Mouse (Mus musculus): Measurements from ENCODE around the gene Mical3.

The Mical3 gene

GRCm38 (mm10) chr6:121051411-121051810 lies 79.4 kb downstream of the Mical3 start:
- no peak for DNase-seq

- peak; percentile 88 to 94 for DNase-seq
These were observed 82.1 kb downstream of the Mical3 start for GRCm38 (mm10) chr6:121048696-121049095.

- peak in 1 of 2 experiments; percentile 54 for DNase-seq
These were observed 85.3 kb downstream of the Mical3 start for GRCm38 (mm10) chr6:121045345-121046080.

DNA sequence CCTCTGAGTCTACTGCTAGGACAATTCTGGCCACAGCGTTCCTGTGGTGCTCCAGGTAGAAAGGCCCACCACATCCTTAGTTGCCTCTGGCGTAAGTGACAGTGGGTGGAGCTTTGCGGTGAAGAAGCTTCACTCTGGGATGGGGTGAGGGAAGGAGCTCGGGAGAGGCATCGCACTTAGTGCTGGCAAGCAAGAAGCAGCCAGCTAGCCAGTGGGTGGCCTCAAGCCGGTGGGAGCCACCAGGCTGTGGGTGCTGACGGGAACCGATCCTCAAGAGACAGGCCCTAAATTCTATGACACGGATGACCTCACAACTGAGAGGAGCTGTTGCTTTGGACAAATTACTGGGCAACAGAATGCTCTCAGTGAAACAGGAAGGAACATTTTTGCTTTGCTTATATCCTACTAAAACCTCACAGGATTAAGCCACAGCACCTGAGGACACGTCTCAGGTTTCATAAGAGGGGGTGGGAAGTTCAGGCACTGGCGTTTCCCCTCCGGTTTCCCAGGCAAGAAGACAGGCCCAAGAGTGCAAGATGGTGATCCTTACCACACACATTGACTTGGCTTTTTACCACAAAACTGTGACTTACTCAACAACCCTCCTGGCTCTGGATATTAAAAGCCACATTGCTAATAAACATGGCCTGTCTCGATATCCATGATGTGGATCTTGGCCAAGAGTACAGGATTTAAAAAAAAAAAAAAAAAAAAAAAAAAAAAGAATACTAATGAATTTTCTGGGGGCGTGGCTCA lies 87.2 kb downstream of the Mical3 start:
- DNase-seq = no peak

DNA sequence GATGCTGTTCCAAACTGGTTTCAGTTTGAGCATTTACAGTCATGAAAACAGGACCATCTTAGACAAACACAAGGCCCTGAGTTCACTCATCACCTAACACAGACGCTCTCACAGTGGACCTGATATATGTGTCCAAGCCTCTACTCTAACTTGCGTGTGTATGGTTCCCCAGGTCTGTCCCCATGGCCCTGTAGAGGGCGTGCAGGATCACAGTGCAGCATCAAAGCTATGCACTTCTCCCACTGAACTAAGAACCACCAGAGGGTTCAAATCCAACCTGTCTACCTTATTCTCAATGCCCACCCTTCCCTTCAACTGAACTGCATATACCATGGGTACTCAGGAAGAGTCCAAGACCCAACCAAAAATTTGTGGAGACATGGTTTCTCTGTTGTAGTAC lies 91.1 kb downstream of the Mical3 start:
- DNase-seq = no peak

- DNase-seq = no peak
These were observed 91.5 kb downstream of the Mical3 start for GRCm38 (mm10) chr6:121039286-121039685.

DNA sequence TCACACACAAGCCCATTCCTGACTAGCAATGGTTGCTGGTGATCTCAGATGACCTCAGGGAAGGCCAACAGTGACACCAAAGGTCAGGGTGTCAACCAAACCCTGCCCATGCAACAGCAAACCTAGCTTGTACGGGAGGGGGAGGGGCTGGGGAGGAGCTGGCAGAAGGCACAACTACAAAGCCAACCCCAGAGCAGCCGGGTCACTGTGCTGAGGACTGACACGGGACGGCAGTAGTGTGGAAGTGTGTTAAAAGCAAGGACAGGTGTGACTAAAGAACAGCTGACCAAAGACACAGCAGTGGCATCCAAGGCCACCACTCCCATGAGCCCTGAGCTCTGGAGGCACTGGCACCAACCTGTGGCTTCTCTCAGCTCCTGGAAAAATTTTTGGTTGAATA lies 93.7 kb downstream of the Mical3 start:
- DNase-seq = no peak

DNA sequence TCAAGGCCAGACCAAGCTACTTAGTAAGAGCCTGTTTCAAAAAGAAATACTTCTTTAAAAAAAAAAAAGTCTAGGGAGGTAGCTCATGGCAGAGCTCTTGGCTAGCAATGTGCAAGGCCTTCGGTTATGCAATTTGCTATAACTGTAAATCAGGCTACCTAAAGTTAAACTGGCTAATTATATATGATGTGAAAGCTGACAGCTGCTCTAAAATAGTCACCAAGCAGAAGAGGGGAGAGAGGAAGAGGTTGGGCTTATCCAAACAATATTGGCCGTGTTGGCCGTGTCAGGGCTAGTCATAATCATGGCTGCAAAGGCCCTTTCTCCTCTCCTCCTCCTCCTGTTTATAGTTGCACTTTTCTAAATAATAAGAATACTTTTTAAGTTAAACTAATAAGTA lies 94.9 kb downstream of the Mical3 start:
- DNase-seq = no peak

DNA sequence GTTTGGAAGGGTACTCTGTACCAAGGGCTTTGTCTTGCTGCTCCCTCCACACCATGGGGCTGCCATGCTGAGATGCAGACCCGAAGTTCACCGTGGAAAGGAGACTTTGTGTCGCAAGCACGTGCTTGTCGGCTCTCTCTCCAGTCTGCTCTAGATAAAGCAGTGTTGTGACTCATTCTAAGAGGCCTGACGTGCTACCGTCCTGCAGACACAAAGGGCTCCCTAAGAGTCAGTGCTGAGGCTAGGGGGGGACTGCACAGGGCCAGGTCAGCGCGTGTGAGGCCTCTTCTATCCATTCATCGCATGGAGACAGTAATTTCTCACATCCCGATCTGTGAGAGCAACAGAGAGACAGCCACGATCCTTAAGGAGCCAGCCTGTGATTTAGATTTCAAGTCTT lies 95.5 kb downstream of the Mical3 start:
- no peak for DNase-seq

DNA sequence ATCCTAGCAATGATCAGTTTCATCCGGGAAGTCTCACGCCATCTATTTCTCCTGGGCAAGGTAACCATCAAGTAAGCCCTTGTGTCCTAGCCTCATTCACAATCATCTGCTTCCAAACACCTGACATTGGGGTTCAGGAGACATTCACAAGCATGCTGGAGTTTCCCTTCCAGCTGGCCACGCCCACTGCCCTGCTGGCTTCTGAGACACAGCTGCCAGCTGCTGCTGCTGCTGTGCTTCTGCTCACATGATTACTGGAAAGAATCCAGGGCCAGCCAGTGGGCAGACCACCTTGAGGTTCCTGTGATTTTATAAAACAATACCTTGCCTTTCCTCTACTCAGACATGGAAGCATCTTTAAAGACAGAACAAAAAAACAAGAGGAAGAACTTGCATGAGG lies 97.5 kb downstream of the Mical3 start:
- DNase-seq = no peak

GRCm38 (mm10) chr6:121031370-121031769 lies 99.4 kb downstream of the Mical3 start:
- peak in 1 of 2 experiments; percentile 24 for DNase-seq

- DNase-seq = peak; percentile 31 to 62
These were observed 100.8 kb downstream of the Mical3 start for GRCm38 (mm10) chr6:121029897-121030589.

DNA sequence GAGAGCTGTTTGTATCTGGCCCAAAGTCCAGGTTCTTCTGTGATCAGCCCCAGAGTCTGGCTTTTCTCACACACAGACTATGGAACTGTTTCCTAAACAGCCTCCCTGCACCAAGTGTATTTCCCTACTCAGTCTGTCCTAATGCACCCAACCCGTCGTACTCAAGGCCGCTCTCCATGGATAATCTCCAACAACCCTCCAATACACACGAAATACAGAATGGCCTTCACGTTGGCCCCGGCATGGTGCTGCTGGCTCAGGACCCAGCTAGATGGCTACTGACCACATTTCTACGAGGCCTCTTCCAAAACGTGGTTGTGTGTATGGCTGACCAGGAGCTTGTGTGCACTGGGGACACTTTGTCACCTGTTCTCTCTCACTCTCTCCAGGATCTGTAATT lies 102.3 kb downstream of the Mical3 start:
- DNase-seq = no peak

- DNase-seq = no peak
These were observed 103.5 kb downstream of the Mical3 start for GRCm38 (mm10) chr6:121027314-121027713.

GRCm38 (mm10) chr6:121026866-121027265 lies 103.9 kb downstream of the Mical3 start:
- no peak for DNase-seq

DNA sequence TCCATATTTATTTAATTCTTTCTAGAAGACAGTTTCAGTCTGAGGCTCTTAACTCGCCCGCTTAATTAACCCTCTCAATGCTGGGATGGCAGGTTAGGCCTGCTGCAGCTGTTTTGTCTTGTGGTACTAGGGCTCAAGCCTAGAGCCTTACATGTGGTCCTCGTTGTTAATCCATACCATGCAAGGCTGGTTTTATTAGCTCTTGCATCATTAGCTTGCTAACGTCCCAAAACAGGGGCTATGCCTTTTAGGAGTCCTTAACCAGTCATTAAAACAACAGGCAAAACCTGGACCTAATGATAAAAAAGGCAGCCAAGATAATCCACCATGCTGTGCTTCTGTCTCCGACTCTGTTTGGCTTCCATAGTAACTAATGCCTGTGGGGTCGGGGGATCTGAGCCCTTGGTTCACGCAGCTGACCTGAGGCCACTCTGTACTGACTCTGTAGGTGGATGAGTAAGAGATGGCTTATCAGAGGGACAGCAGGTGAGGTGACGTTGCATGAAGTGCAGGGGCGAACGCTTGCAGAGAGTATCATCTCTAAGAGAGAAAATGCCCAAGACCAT lies 104.7 kb downstream of the Mical3 start:
- DNase-seq = no peak

GRCm38 (mm10) chr6:121018147-121018546 lies 112.7 kb downstream of the Mical3 start:
- no peak for DNase-seq

DNA sequence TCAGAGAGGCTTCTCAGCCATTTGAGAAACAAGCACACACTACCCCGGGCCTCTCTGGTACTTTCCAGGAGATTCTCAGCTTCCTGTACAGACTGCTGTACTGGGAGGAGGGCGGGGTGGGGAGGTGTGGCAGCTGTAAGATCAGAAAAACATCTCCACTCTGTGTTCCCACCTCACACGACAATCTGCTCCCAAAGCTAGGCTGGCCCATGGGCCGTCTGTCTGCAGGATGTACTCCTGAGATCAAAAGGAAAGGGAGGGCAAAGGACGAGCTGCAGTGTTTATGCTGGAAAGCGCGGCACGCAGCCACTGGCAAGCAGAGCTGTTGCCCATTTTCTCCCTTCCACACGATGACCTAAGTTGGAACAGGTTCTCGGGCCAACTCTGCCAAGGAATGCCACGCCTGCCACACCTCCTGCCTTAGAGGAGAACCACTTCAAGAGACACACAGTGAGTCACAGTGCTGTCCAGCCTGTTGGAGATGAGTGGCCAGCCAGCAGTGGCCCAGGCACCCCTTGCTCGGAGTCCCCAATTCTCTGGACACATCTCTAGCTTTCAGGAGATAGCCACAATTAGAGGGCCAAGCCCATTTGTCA lies 113.3 kb downstream of the Mical3 start:
- DNase-seq = peak; percentile 73 to 78

- no peak for DNase-seq
These were observed 114.7 kb downstream of the Mical3 start for GRCm38 (mm10) chr6:121016097-121016496.

DNA sequence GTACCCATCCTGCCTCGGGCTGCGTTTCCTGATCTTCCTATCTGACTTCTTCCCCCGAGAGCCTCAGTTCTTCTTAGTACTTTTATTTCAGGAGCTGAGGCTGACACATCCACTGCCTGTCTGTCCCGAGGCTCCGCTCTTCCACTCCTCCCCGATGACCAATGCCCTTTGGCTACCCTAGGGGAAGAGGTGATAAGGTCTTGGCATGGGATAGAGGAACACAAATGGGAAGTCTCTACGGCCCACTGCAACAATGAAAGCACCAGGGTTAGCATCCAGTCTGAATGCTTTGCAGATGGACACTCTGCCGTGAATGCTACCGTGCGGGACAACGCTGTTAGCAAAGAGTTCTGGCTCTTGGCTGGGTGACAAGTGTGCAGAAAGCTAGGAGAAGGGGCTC lies 116.5 kb downstream of the Mical3 start:
- DNase-seq = no peak

DNA sequence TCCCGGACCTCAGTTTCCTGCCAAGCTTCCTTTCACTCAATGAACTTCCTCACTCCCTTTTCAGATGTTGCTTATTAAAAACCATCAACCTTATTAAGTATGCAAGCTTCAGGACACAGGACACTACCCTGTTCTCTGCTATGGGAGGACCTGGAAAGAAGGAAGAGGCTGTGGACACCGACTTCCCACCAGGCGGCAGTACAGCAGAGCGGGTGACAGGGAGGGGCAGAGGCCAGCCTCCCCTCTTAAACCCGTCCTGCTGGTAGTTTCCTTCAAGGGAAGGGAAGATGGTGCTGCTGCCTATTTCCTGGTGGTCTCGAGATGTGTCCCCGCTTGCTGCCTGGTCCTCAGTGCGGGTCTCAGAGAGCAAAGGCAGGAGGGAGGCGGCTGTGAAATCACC lies 117.0 kb downstream of the Mical3 start:
- DNase-seq = peak; percentile 29 to 70

DNA sequence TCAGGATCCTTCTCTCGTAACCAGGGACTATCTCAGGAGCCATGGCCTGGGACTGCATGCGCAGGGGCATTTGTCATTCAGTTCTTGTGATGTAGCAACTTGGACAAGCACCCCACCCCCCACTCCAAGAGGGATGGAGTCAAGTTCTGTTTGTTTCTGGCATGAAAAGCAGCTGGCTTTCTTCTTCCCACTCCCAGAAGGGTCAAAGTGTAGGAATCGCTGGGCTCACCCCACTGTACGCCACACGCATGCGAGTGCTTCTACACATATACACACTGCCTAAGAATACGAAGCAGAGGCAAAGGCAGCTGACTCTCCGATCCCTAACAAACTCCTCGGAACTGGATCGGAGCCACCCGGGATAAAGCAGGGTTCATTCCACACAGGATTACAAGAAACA lies 119.1 kb downstream of the Mical3 start:
- DNase-seq = no peak

- DNase-seq = no peak
These were observed 121.1 kb downstream of the Mical3 start for GRCm38 (mm10) chr6:121009651-121010050.
